8 mouse cellular contexts compared by ENCODE assay signal in genomic region chr8:104535378-104535777, GRCm38 (mm10). TPM values are rescaled to one million over a fixed set of nuclear protein-coding genes. Genes with fewer than 3 reads are reported as not detected.
A peak's percentile ranks its signal among the peaks of the same experiment; 100 is the strongest.
DNase-seq lines count a peak whose midpoint lies in the region; ATAC-seq and TF ChIP-seq lines count a peak whose summit lies in the region.

No protein-coding gene starts in this region.

- peaks cover 12% of the 10 kb centered on the region for H3K4me1 ChIP-seq in thymus, adult 2 months (replicated peaks; ENCODE audit: control insufficient read depth, insufficient read depth, low read length)
- peaks cover 22% of the 10 kb centered on the region for H3K4me1 ChIP-seq in limb, embryonic 12.5 days (replicated peaks)

- H3K4me3 ChIP-seq in thymus, adult 2 months (ENCODE audit: control insufficient read depth, insufficient read depth, low read length), result peak overlapping the region; percentile 34
- no peak overlapping the region for H3K4me3 ChIP-seq in limb, embryonic 12.5 days (replicated peaks)

- H3K36me3 ChIP-seq in thymus, adult 2 months (ENCODE audit: control insufficient read depth, insufficient read depth, low read length), result no peaks in the 10 kb centered on the region
- H3K36me3 ChIP-seq in limb, embryonic 12.5 days, result peaks cover under 1% of the 10 kb centered on the region; the same call in 1 of the 2 replicates
- no peaks in the 10 kb centered on the region for H3K36me3 ChIP-seq in splenic B cell, adult 2 months (ENCODE audit: control insufficient read depth, insufficient read depth, low read length, poor library complexity, severe bottlenecking)

- H3K27ac ChIP-seq in thymus, adult 2 months (ENCODE audit: control insufficient read depth, insufficient read depth, low read length), result no peak overlapping the region
- H3K27ac ChIP-seq in limb, embryonic 12.5 days, result no peak overlapping the region

- H3K27me3 ChIP-seq in thymus, adult 2 months (ENCODE audit: control insufficient read depth, insufficient read depth, low read length), result peaks cover 5% of the 10 kb centered on the region; the same call in 1 of the 2 replicates
- H3K27me3 ChIP-seq in limb, embryonic 12.5 days, result peaks cover 27% of the 10 kb centered on the region
- H3K27me3 ChIP-seq in splenic B cell, adult 2 months (ENCODE audit: control insufficient read depth, insufficient read depth, low read length, poor library complexity, severe bottlenecking), result no peaks in the 10 kb centered on the region

- no peak for ATAC-seq in limb, embryonic 12.5 days (ENCODE audit: insufficient number of reproducible peaks, insufficient read depth, low FRiP score, low TSS enrichment, low read depth)

- no peak overlapping the region for H3K9ac ChIP-seq in limb, embryonic 12.5 days (replicated peaks)

- DNase-seq in cerebellum, adult 11-12 months, result peak; percentile 54
- DNase-seq in cerebellum, adult 18-20 months, result no peak
- DNase-seq in thymus, adult 2 months, result no peak
- no peak for DNase-seq in thymus, postnatal 4 days
- peak; percentile 28 for DNase-seq in splenic B cell, adult 2 months (ENCODE audit: low read depth, low spot score)
- no peak for DNase-seq in ovary, postnatal 14 days (ENCODE audit: low spot score)
- no peak for DNase-seq in adrenal gland, adult (ENCODE audit: inconsistent age in 2 of 2, low spot score in 1 of 2)

- 7% methylated on average over 7 of the region's 7 CpGs for WGBS in thymus, adult 2 months
- WGBS in limb, embryonic 12.5 days, result 27% methylated on average over 7 of the region's 7 CpGs

- peak overlapping the region; percentile 65 for H3K4me2 ChIP-seq in limb, embryonic 12.5 days

- H3K9me3 ChIP-seq in limb, embryonic 12.5 days, result no peaks in the 10 kb centered on the region

- no peak for TF ChIP-seq CTCF in thymus, adult 2 months (IDR thresholded peaks at IDR 0.05; ENCODE audit: borderline replicate concordance, control insufficient read depth, extremely low read depth, insufficient read depth, low read length, poor library complexity)

- TF ChIP-seq POLR2A in thymus, adult 2 months (IDR thresholded peaks at IDR 0.05; ENCODE audit: control insufficient read depth, extremely low read depth, insufficient read depth, low read length, poor library complexity), result no peak

RNA-seq across cellular contexts. Expression of gene Car7, which starts 0.9 kb away (rescaled TPM):
- polyA plus RNA-seq in thymus, adult 2 months (2012; rRNA removed), result 2.4 and 2.8 TPM in 2 replicates
- polyA plus RNA-seq in limb, embryonic 12.5 days (2016; fragmentation: Nextera tagmentation; extraction: Ambion mirVana), result 0.76 and 1.5 TPM in 2 replicates

RNA-seq across cellular contexts. Expression of gene Nae1, which starts 0.9 kb away (rescaled TPM):
- 8.9 and 14.3 TPM in 2 replicates for polyA plus RNA-seq in thymus, adult 2 months (2012; rRNA removed)
- 135 and 138 TPM in 2 replicates for polyA plus RNA-seq in limb, embryonic 12.5 days (2016; fragmentation: Nextera tagmentation; extraction: Ambion mirVana)

RNA-seq across cellular contexts. Expression of gene Terb1, which starts 25.7 kb away (rescaled TPM):
- polyA plus RNA-seq in thymus, adult 2 months (2012; rRNA removed), result 0.03 and 0.08 TPM in 2 replicates
- polyA plus RNA-seq in limb, embryonic 12.5 days (2016; fragmentation: Nextera tagmentation; extraction: Ambion mirVana), result 0.28 and 0.70 TPM in 2 replicates

RNA-seq across cellular contexts. Expression of gene Pdp2, which starts 55.9 kb away (rescaled TPM):
- 6.0 and 6.4 TPM in 2 replicates for polyA plus RNA-seq in thymus, adult 2 months (2012; rRNA removed)
- polyA plus RNA-seq in limb, embryonic 12.5 days (2016; fragmentation: Nextera tagmentation; extraction: Ambion mirVana), result 13.3 and 14.7 TPM in 2 replicates

Comparison
In these comparisons a context has a peak if more than half of its experiments do, and no peak if none do; other contexts are left out.
1. DNase-seq: peak in cerebellum, adult 11-12 months (single experiment) and splenic B cell, adult 2 months (single experiment); none in cerebellum, adult 18-20 months (0 of 2), thymus, adult 2 months (single experiment), thymus, postnatal 4 days (single experiment), ovary, postnatal 14 days (single experiment) and adrenal gland, adult (0 of 2).